Comparison of ENCODE assay signal across 10 mouse cellular contexts in genomic region chr4:53110356-53110755, GRCm38 (mm10). TPM values are rescaled to one million over a fixed set of nuclear protein-coding genes. Genes with fewer than 3 reads are reported as not detected.
A peak's percentile ranks its signal among the peaks of the same experiment; 100 is the strongest.
DNase-seq lines count a peak whose midpoint lies in the region; ATAC-seq and TF ChIP-seq lines count a peak whose summit lies in the region.
"Had no signal": no experiment of that assay in that cellular context is flagged by ENCODE, and none has a peak within 500 bp of the region (broad histone marks: within the 10 kb centered on the region; RNA-seq: fewer than 3 reads in every experiment).

No protein-coding gene starts in this region.

- no peaks in the 10 kb centered on the region for H3K9me3 ChIP-seq in forebrain, embryonic 15.5 days
- no peaks in the 10 kb centered on the region for H3K9me3 ChIP-seq in forebrain, embryonic 10.5 days
- no peaks in the 10 kb centered on the region for H3K9me3 ChIP-seq in lung, embryonic 15.5 days
- H3K9me3 ChIP-seq: G1E had no signal

- no peak overlapping the region for H3ac ChIP-seq in myocyte (ENCODE audit: control insufficient read depth, insufficient read length)

- 26% methylated on average over 5 of the region's 5 CpGs for WGBS in forebrain, embryonic 15.5 days
- WGBS in forebrain, embryonic 10.5 days, result 41% methylated on average over 5 of the region's 5 CpGs
- 24% methylated on average over 5 of the region's 5 CpGs for WGBS in lung, embryonic 15.5 days
- WGBS in lung, adult 2 months, result 20% methylated on average over 5 of the region's 5 CpGs

- TF ChIP-seq CTCF in lung, adult 2 months (IDR thresholded peaks at IDR 0.05; ENCODE audit: insufficient read depth, low read length), result no peak
- TF ChIP-seq CTCF in brain, embryonic 14.5 days (IDR thresholded peaks at IDR 0.05; ENCODE audit: borderline replicate concordance, extremely low read depth, insufficient read depth, insufficient read length), result peak; percentile 66; the same call in 1 of the 2 replicates

- H3K27ac ChIP-seq in forebrain, embryonic 15.5 days (replicated peaks), result no peak overlapping the region
- no peak overlapping the region for H3K27ac ChIP-seq in forebrain, embryonic 10.5 days
- H3K27ac ChIP-seq in lung, embryonic 15.5 days, result 0 out of 2 replicates have a peak overlapping the region, but pooled peaks have one; percentile 16

- no peak overlapping the region for H3K4me3 ChIP-seq in forebrain, embryonic 15.5 days
- H3K4me3 ChIP-seq in forebrain, embryonic 10.5 days, result no peak overlapping the region
- H3K4me3 ChIP-seq in lung, embryonic 15.5 days, result no peak overlapping the region
- H3K4me3 ChIP-seq in lung, adult 2 months (replicated peaks; ENCODE audit: extremely low read depth, low read depth, low read length), result no peak overlapping the region
- H3K4me3 ChIP-seq in myocyte, result no peak overlapping the region

- no peaks in the 10 kb centered on the region for H3K27me3 ChIP-seq in forebrain, embryonic 15.5 days
- H3K27me3 ChIP-seq in forebrain, embryonic 10.5 days (ENCODE audit: poor library complexity, severe bottlenecking), result no peaks in the 10 kb centered on the region
- no peaks in the 10 kb centered on the region for H3K27me3 ChIP-seq in lung, embryonic 15.5 days
- peaks cover 5% of the 10 kb centered on the region for H3K27me3 ChIP-seq in myocyte (ENCODE audit: control insufficient read depth, insufficient read depth, insufficient read length)

- H3K9ac ChIP-seq in forebrain, embryonic 15.5 days (replicated peaks), result no peak overlapping the region
- no peak overlapping the region for H3K9ac ChIP-seq in lung, embryonic 15.5 days

- no peaks in the 10 kb centered on the region for H3K79me2 ChIP-seq in myocyte (ENCODE audit: control insufficient read depth, insufficient read depth)

- peak; percentile 37; the same call in 1 of the 2 replicates for ATAC-seq in forebrain, embryonic 15.5 days (replicated peaks)
- no peak for ATAC-seq in lung, embryonic 15.5 days (ENCODE audit: borderline replicate concordance, extremely low read depth, low FRiP score, low TSS enrichment)

- H3K4me1 ChIP-seq in forebrain, embryonic 15.5 days, result peaks cover 2% of the 10 kb centered on the region; the same call in 1 of the 2 replicates
- peaks cover 13% of the 10 kb centered on the region for H3K4me1 ChIP-seq in forebrain, embryonic 10.5 days
- H3K4me1 ChIP-seq in lung, embryonic 15.5 days, result peaks cover 39% of the 10 kb centered on the region
- H3K4me1 ChIP-seq in lung, adult 2 months (ENCODE audit: control insufficient read depth, insufficient read depth, low read length), result peaks cover 5% of the 10 kb centered on the region

- H3K4me2 ChIP-seq in forebrain, embryonic 15.5 days (replicated peaks), result no peak overlapping the region
- no peak overlapping the region for H3K4me2 ChIP-seq in lung, embryonic 15.5 days
- peak overlapping the region; percentile 19 for H3K4me2 ChIP-seq in myocyte (ENCODE audit: low read depth)
- H3K4me2 ChIP-seq: midbrain, embryonic 11.5 days had no signal

- DNase-seq in forebrain, embryonic 10.5 days (ENCODE audit: extremely low spot score, low spot score), result no peak
- no peak for DNase-seq in lung, adult 2 months
- peak; percentile 79 for DNase-seq in brain, embryonic 14.5 days (ENCODE audit: low read depth)
- DNase-seq in ovary, postnatal 14 days (ENCODE audit: low spot score), result no peak
- DNase-seq in layer of hippocampus, postnatal 25 days (ENCODE audit: extremely low spot score in 1 of 2, low spot score in 1 of 2), result no peak

- H3K36me3 ChIP-seq in forebrain, embryonic 15.5 days, result peaks cover 3% of the 10 kb centered on the region
- no peaks in the 10 kb centered on the region for H3K36me3 ChIP-seq in forebrain, embryonic 10.5 days (replicated peaks)
- H3K36me3 ChIP-seq in lung, embryonic 15.5 days, result peaks cover 6% of the 10 kb centered on the region; the same call in 1 of the 2 replicates
- H3K36me3 ChIP-seq in myocyte (ENCODE audit: control insufficient read depth, insufficient read depth), result no peaks in the 10 kb centered on the region

- TF ChIP-seq POLR2A in lung, adult 2 months (IDR thresholded peaks at IDR 0.05; ENCODE audit: borderline replicate concordance, extremely low read depth, low read depth, low read length), result no peak
- no peak for TF ChIP-seq POLR2A in brain, embryonic 14.5 days (IDR thresholded peaks at IDR 0.05; ENCODE audit: borderline replicate concordance, extremely low read depth, insufficient read depth, insufficient read length, poor library complexity, severe bottlenecking)
- TF ChIP-seq POLR2A in myocyte (IDR thresholded peaks at IDR 0.05; ENCODE audit: insufficient read length, low read depth), result no peak

TF ChIP-seq in myocyte, 11 proteins besides CTCF, POLR2A, EP300 and RAD21:
- TF ChIP-seq TCF12 (IDR thresholded peaks at IDR 0.05; ENCODE audit: insufficient read depth, poor library complexity, severe bottlenecking) (no peak), MYOD1 (IDR thresholded peaks at IDR 0.05; ENCODE audit: control insufficient read depth in 1 of 3, insufficient read length in 2 of 3, low read depth in 2 of 3) (no peak), USF1 (IDR thresholded peaks at IDR 0.05; ENCODE audit: low read depth) (no peak), MYOG (IDR thresholded peaks at IDR 0.05; ENCODE audit: control insufficient read depth in 1 of 3, insufficient read depth in 1 of 3, insufficient read length in 2 of 3, low read depth in 2 of 3) (no peak), E2F4 (IDR thresholded peaks at IDR 0.05; ENCODE audit: insufficient read depth) (no peak)
TF ChIP-seq in myocyte: peak in this region for 0.

RNA-seq across cellular contexts. Expression of gene Abca1, which starts 49.3 kb away (rescaled TPM):
- polyA plus RNA-seq in forebrain, embryonic 15.5 days (2015; fragmentation: Nextera tagmentation; extraction: Ambion mirVana), result 10.0 and 10.2 TPM in 2 replicates
- polyA plus RNA-seq in forebrain, embryonic 10.5 days (2016; fragmentation: Nextera tagmentation; extraction: Ambion mirVana), result 2.2 and 2.6 TPM in 2 replicates
- 9.1 and 9.3 TPM in 2 replicates for polyA plus RNA-seq in lung, embryonic 15.5 days (2015; fragmentation: Nextera tagmentation; extraction: Ambion mirVana)
- polyA plus RNA-seq in lung, adult 2 months (2012; rRNA removed), result 7.8 and 13.2 TPM in 2 replicates
- polyA plus RNA-seq in brain, embryonic 14.5 days (2012; rRNA removed), result 9.1 and 15.9 TPM in 2 replicates
- 0.68 TPM for polyA plus RNA-seq in myocyte (2012; fragmentation: generic; extraction: Trizol)
- 10 to 100 TPM; 20.3 to 25.1 TPM for total RNA-seq in layer of hippocampus, postnatal 25 days (2021)
